Mouse (Mus musculus) heart, embryonic 16.5 days (tissue): ENCODE data around the gene Rab25. TPM values are rescaled to one million over a fixed set of nuclear protein-coding genes. Genes with fewer than 3 reads are reported as not detected.

Experiments used
- ATAC-seq: fragments of 200-750 bp; cut with Nextera tagmentation; replicated peaks from 2 replicates; pipeline ENCODE4 v1.8.0; 2017; ENCODE audit warnings: moderate number of reproducible peaks; ENCODE audit not compliant: insufficient read depth, low FRiP score; ENCODE audit errors: extremely low read depth
- H3K27ac ChIP-seq: fragments of 300-500 bp; sonication (generic); 2 replicates; pipeline ENCODE4 v1.5.1; 2014; ENCODE audit warnings: mild to moderate bottlenecking, low read length, control low read depth, moderate library complexity
- H3K27me3 ChIP-seq: fragments of 300-500 bp; sonication (generic); 2 replicates; pipeline ENCODE4 v1.6.1; 2014; ENCODE audit warnings: low read length, mixed read lengths; ENCODE audit not compliant: control insufficient read depth, insufficient read depth
- H3K36me3 ChIP-seq: fragments of 300-500 bp; sonication (generic); 2 replicates; pipeline ENCODE4 v1.6.1; 2014; ENCODE audit not compliant: control insufficient read depth, insufficient read depth
- H3K4me1 ChIP-seq: fragments of 300-500 bp; sonication (generic); 2 replicates; pipeline ENCODE4 v1.6.1; 2014; ENCODE audit warnings: low read length, mixed read lengths; ENCODE audit not compliant: control insufficient read depth, insufficient read depth
- H3K4me2 ChIP-seq: fragments of 300-500 bp; sonication (generic); 2 replicates; pipeline ENCODE4 v1.6.1; 2014; ENCODE audit warnings: low read depth, mild to moderate bottlenecking, control low read depth, low read length
- H3K4me3 ChIP-seq: fragments of 300-500 bp; sonication (generic); 2 replicates; pipeline ENCODE4 v1.5.1; 2014; ENCODE audit warnings: mild to moderate bottlenecking, control low read depth, low read length
- H3K9ac ChIP-seq: fragments of 300-500 bp; sonication (generic); 2 replicates; pipeline ENCODE4 v1.6.1; 2014; ENCODE audit warnings: low read length, control low read depth
- H3K9me3 ChIP-seq: fragments of 300-500 bp; sonication (generic); replicated peaks from 2 replicates; pipeline ENCODE4 v1.6.1; 2016; ENCODE audit warnings: low read length; ENCODE audit not compliant: control insufficient read depth
- WGBS: fragments of 180-500 bp; shearing (Covaris S2); extraction: QIAGEN DNeasy Blood & Tissue Kit; methylation state at CpG from one replicate; pipeline ENCODE4 v1.1.7; 2014; 5-methylcytosine and 5-hydroxymethylcytosine counted together
- polyA plus RNA-seq: library from polyadenylated mRNA; unstranded; fragments of >200 nt; fragmentation: Nextera tagmentation; extraction: Ambion mirVana; gene quantifications from 2 replicates; pipeline ENCODE4 v1.2.1, GENCODE M21; 2015

Rab25 gene
- polyA plus RNA-seq, 1 experiment from 2014 or later = 2.2 TPM

- WGBS = 92% methylated on average over 9 of the region's 9 CpGs
- H3K27me3 ChIP-seq = no peaks in the 10 kb centered on the region
- no peak overlapping the region for H3K9ac ChIP-seq
- H3K9me3 ChIP-seq = no peaks in the 10 kb centered on the region
- H3K4me3 ChIP-seq = no peak overlapping the region
- H3K4me2 ChIP-seq = no peak overlapping the region
- peaks cover 6% of the 10 kb centered on the region for H3K4me1 ChIP-seq
- no peak overlapping the region for H3K27ac ChIP-seq
- no peak for ATAC-seq
- peaks cover 59% of the 10 kb centered on the region for H3K36me3 ChIP-seq
These were observed 11.5 kb upstream of the Rab25 start for GRCm38 (mm10) chr3:88559596-88559995.

DNA sequence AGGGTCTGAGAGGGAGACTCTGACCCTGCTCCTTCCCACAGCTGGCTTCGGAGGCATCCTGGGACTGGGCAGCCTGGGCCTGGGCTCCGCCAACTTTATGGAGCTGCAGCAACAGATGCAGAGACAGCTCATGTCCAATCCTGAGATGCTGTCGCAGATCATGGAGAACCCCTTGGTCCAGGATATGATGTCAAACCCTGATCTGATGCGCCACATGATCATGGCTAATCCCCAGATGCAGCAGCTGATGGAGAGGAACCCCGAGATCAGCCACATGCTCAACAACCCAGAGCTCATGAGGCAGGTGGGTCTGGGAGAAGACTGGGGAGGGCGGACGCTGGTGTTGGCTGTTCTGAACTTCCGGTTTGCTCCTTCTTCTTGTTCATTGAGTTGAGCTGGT lies 8.5 kb upstream of the Rab25 start:
- no peak overlapping the region for H3K4me3 ChIP-seq
- no peak overlapping the region for H3K4me2 ChIP-seq
- H3K9me3 ChIP-seq = no peaks in the 10 kb centered on the region
- no peaks in the 10 kb centered on the region for H3K27me3 ChIP-seq
- 96% methylated on average over 8 of the region's 8 CpGs for WGBS
- no peak for ATAC-seq
- peaks cover 38% of the 10 kb centered on the region for H3K36me3 ChIP-seq
- H3K9ac ChIP-seq = no peak overlapping the region
- peaks cover 15% of the 10 kb centered on the region for H3K4me1 ChIP-seq
- H3K27ac ChIP-seq = no peak overlapping the region

DNA sequence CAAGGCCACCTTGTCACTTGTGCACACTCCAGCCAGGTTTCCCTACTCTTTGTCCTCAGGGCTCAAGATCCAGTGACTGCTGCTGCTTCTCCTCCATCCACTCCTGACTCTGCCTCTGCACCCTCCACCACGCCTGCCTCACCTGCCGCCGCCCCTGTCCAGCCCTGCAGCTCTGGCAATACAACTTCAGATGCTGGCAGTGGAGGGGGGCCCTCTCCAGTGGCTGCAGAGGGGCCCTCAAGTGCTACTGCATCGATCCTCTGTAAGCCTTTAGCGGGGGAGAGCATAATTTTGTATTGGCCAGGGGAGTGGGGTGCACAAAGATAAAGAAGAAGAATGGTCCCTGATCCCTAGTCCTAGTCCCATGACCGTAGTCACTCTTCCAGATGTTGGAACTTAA lies 7.6 kb upstream of the Rab25 start:
- no peak overlapping the region for H3K4me2 ChIP-seq
- H3K4me1 ChIP-seq = peaks cover 15% of the 10 kb centered on the region
- 97% methylated on average over 6 of the region's 6 CpGs for WGBS
- H3K27ac ChIP-seq = no peak overlapping the region
- H3K27me3 ChIP-seq = no peaks in the 10 kb centered on the region
- no peak overlapping the region for H3K4me3 ChIP-seq
- no peaks in the 10 kb centered on the region for H3K9me3 ChIP-seq
- ATAC-seq = no peak
- H3K9ac ChIP-seq = no peak overlapping the region
- H3K36me3 ChIP-seq = peaks cover 33% of the 10 kb centered on the region

- 89% methylated on average over 5 of the region's 5 CpGs for WGBS
- peaks cover 15% of the 10 kb centered on the region for H3K4me1 ChIP-seq
- peaks cover 27% of the 10 kb centered on the region for H3K36me3 ChIP-seq
- H3K4me2 ChIP-seq = no peak overlapping the region
- no peaks in the 10 kb centered on the region for H3K9me3 ChIP-seq
- H3K4me3 ChIP-seq = no peak overlapping the region
- no peak overlapping the region for H3K9ac ChIP-seq
- no peak for ATAC-seq
- no peaks in the 10 kb centered on the region for H3K27me3 ChIP-seq
- H3K27ac ChIP-seq = no peak overlapping the region
These were observed 7.0 kb upstream of the Rab25 start for GRCm38 (mm10) chr3:88555069-88555605.

DNA sequence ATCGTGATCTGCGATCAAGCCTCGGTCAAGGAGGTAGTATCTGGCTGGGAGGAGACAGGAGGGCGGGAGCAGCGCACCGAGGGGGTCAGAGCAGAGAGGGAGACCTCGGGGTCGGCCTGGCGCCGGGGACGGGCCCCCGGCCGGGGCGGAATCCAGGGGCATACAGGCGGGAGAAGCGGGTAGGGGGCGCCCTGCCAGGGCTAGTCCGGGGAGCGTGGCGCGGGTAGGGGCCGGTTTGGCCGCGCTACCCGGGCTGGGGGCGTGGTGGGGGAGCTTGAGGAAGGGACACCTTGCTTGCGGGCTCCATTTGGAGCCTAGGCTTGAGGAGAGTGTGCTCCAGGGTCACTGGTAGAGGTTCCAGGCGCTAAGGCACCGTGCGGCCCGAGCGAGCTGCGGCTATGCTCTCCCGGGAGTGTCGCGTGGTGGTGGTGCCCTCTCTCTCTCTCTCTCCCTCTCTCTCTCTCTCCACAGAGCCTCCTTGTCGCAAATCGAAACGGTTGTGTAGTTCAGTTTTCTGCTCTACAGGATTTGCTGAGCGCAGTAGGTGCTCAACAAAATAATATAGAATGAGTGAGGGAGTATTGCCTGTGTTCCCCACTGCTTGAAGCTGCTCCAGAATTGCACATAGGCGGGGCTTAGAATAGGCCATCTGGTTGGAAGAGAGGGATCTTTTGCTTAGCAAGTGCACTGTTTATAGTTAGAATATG lies 5.9 kb upstream of the Rab25 start:
- H3K9ac ChIP-seq = peak overlapping the region; percentile 85
- peak; percentile 5 for ATAC-seq
- H3K4me1 ChIP-seq = peaks cover 15% of the 10 kb centered on the region
- H3K27ac ChIP-seq = peak overlapping the region; percentile 99
- peak overlapping the region; percentile 69 for H3K4me3 ChIP-seq
- peak overlapping the region; percentile 90 for H3K4me2 ChIP-seq
- no peaks in the 10 kb centered on the region for H3K9me3 ChIP-seq
- peaks cover 17% of the 10 kb centered on the region for H3K36me3 ChIP-seq
- WGBS = under 1% methylated on average over 41 of the region's 41 CpGs
- H3K27me3 ChIP-seq = no peaks in the 10 kb centered on the region

GRCm38 (mm10) chr3:88553525-88553879 lies 5.4 kb upstream of the Rab25 start, which contains the start of gene Ubqln4:
Gene Ubqln4, plus strand, starts transcription at chr3:88553758.
- Histone ChIP-seq H3K4me3 (peak within 1 kb of the TSS; percentile 69), H3K4me2 (peak within 1 kb of the TSS; percentile 90), H3K9me3 (no peaks in the 10 kb centered on the region), H3K27ac (peak within 1 kb of the TSS; percentile 99), H3K9ac (peak within 1 kb of the TSS; percentile 88), H3K4me1 (peaks cover 15% of the 10 kb centered on the region), H3K27me3 (no peaks in the 10 kb centered on the region), H3K36me3 (peaks cover 14% of the 10 kb centered on the region)
- under 1% methylated on average over 31 of the region's 37 CpGs for WGBS
- ATAC-seq = peak; percentile 86

- H3K4me1 ChIP-seq = peaks cover 15% of the 10 kb centered on the region
These were observed 4.8 kb upstream of the Rab25 start, which contains the start of gene Lamtor2 for GRCm38 (mm10) chr3:88552676-88553524. Gene Lamtor2, minus strand, starts transcription at chr3:88553074.

DNA sequence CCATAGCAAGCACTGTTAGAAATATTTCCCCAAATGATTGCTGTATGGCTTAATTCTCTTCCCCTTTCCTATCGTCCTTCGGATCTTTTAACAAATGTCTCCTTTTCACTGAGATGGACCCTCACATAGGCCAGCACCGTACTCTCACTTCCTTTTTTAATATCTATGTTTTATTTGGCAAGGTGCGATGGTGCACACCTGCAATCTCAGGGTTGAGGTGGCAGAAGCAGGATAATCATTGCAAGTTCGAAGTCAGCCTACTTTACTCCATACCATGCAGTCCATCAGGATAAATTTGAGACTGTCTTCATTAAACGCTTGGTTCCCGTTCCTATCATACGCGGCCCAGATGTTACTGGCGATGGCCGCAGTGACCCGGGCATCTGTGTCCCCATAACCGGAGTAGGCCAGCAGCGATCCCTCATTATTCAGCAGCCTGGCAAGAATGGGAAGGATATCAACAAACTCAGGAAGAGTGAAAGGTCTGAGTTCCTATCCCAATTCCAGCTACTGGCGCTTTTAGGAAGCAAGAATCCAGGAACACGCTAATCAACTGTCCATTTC lies 4.1 kb upstream of the Rab25 start:
- 17% methylated on average over 16 of the region's 16 CpGs for WGBS
- H3K9me3 ChIP-seq = no peaks in the 10 kb centered on the region
- peaks cover 15% of the 10 kb centered on the region for H3K4me1 ChIP-seq
- peak overlapping the region; percentile 99 for H3K27ac ChIP-seq
- H3K27me3 ChIP-seq = no peaks in the 10 kb centered on the region
- no peak for ATAC-seq
- peak overlapping the region; percentile 88 for H3K9ac ChIP-seq
- peak overlapping the region; percentile 69 for H3K4me3 ChIP-seq
- H3K4me2 ChIP-seq = peak overlapping the region; percentile 90
- peaks cover 11% of the 10 kb centered on the region for H3K36me3 ChIP-seq

More at GRCm38 (mm10) chr3:88552676-88553524, 4.8 kb upstream of the Rab25 start, which contains the start of gene Lamtor2:
- Histone ChIP-seq H3K27me3 (no peaks in the 10 kb centered on the region), H3K9me3 (no peaks in the 10 kb centered on the region), H3K27ac (peak within 1 kb of the TSS; percentile 99), H3K9ac (peak within 1 kb of the TSS; percentile 88), H3K4me2 (peak within 1 kb of the TSS; percentile 90), H3K36me3 (peaks cover 11% of the 10 kb centered on the region), H3K4me3 (peak within 1 kb of the TSS; percentile 69)
- peak; percentile 91 for ATAC-seq
- WGBS = under 1% methylated on average over 48 of the region's 48 CpGs
